Mouse (Mus musculus): ENCODE measurements at regions not wholly inside any gene's neighbourhood (a gene's known extent, or its start where the extent isn't known, plus 50 kb on each side); places are given as distances from the start of the nearest gene placed in this dataset.

DNA sequence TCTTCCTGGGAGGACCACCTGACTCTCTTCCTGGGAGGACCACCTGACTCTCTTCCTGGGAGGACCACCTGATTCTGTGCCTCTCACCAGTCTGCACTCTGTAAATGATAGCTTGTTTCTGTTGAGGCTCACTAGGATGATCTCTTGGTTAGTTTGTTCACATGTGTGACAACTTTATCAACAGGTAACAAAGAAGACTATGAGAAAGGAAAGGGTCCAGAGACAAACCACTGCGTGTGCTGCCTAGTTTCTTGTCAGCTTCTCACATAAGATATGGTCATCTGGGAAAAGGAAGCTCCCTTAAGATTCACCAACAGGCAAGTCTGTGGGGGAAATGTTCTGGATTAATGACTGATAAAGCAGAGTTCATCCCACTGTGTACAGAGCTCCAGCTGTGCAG lies 825.5 kb upstream of the 2610301B20Rik start:
- dilution Hi-C loops (cut with MboI; ENCODE audit: extremely low pct_ligation_motif_present, extremely low pct_unique_long_range_greater_than_20kb, low sequenced_read_pairs) (no loop called here), in situ Hi-C loops (cut with MboI; ENCODE audit: low pct_ligation_motif_present, low pct_unique_long_range_greater_than_20kb, low sequenced_read_pairs) (no loop called here)
- H3K79me2 ChIP-seq (replicated peaks; ENCODE audit: control insufficient read depth, extremely low read depth, insufficient read depth, poor library complexity, severe bottlenecking) = no peaks in the 10 kb centered on the region
- no peaks in the 10 kb centered on the region for H3K36me3 ChIP-seq (replicated peaks in 1 of 2; ENCODE audit: control insufficient read depth in 1 of 2, insufficient read depth in 1 of 2, low read length in 1 of 2)
- H3K4me1 ChIP-seq (ENCODE audit: control insufficient read depth in 1 of 2, insufficient read depth in 2 of 2) = peaks cover 0 to 8% of the 10 kb centered on the region in 2 experiments; a peak in 2 of 4 replicates
- H3K27me3 ChIP-seq (replicated peaks) = no peaks in the 10 kb centered on the region
- H3K9ac ChIP-seq (ENCODE audit: insufficient read depth, low read depth) = no peak overlapping the region
- no peak for TF ChIP-seq E2F4 (IDR thresholded peaks at IDR 0.05; ENCODE audit: insufficient replicate concordance, low read depth, low read length)
- no peak for TF ChIP-seq UBTF (IDR thresholded peaks at IDR 0.05; ENCODE audit: low read depth, low read length)
- no peak for TF ChIP-seq POLR2AphosphoS2 (IDR thresholded peaks at IDR 0.05; ENCODE audit: low read depth, low read length)
- TF ChIP-seq POLR2A (IDR thresholded peaks at IDR 0.05; ENCODE audit: low read depth, low read length) = no peak
- no peak for TF ChIP-seq PAX5 (IDR thresholded peaks at IDR 0.05; ENCODE audit: low read length)
- no peak for TF ChIP-seq MXI1 (IDR thresholded peaks at IDR 0.05; ENCODE audit: low read depth, low read length)
- TF ChIP-seq ZKSCAN1 (IDR thresholded peaks at IDR 0.05; ENCODE audit: borderline replicate concordance, low read depth, low read length) = no peak
- no peak for TF ChIP-seq MAZ (IDR thresholded peaks at IDR 0.05; ENCODE audit: low read depth, low read length)
- TF ChIP-seq JUN (IDR thresholded peaks at IDR 0.05; ENCODE audit: insufficient read depth, low read depth, low read length) = no peak
- no peak for TF ChIP-seq RCOR1 (conservative IDR thresholded peaks at IDR 0.05; ENCODE audit: low read depth, low read length)
- TF ChIP-seq ETS1 (conservative IDR thresholded peaks at IDR 0.05; ENCODE audit: low read depth, low read length) = no peak
- TF ChIP-seq ZC3H11A (IDR thresholded peaks at IDR 0.05; ENCODE audit: low read depth, low read length) = no peak
- TF ChIP-seq ELF1 (IDR thresholded peaks at IDR 0.05; ENCODE audit: low read depth, low read length) = no peak
- TF ChIP-seq IRF4 (IDR thresholded peaks at IDR 0.05; ENCODE audit: low read depth, low read length) = no peak
- TF ChIP-seq MAFK (IDR thresholded peaks at IDR 0.05; ENCODE audit: insufficient replicate concordance, low read length) = no peak
- TF ChIP-seq USF1 (IDR thresholded peaks at IDR 0.05; ENCODE audit: low read depth, low read length) = no peak
- no peak for TF ChIP-seq CHD2 (IDR thresholded peaks at IDR 0.05; ENCODE audit: low read length)
- H3K4me2 ChIP-seq (ENCODE audit: insufficient read depth, low read depth, poor library complexity, severe bottlenecking) = no peak overlapping the region
- H3K9me3 ChIP-seq (replicated peaks; ENCODE audit: low read length) = no peaks in the 10 kb centered on the region
- no peak overlapping the region for H3K4me3 ChIP-seq (replicated peaks in 1 of 3; ENCODE audit: low read depth in 2 of 3, low read length in 2 of 3, poor library complexity in 1 of 3)
- H3K27ac ChIP-seq (ENCODE audit: insufficient read depth, low read depth) = no peak overlapping the region
- DNase-seq (ENCODE audit: extremely low read depth) = no peak

DNA sequence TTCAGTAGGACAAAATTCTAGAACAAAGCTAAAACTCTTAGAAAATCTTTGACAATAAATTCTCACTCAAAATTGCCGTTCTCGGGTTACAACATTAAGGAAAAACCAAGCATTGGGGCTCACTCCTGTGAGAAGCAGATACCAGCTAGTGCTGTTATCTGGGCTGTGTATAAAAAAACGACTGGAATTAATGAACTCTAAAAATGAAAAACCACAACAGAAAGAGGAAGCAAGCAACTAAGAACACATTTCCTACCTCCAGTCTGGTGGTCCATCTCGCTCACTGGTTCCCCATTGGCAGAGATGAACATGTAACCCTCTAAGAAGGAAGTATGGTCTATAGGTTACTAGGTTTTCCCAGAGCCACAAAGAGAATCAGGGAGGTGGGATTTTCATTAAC lies 824.9 kb upstream of the 2610301B20Rik start:
- no peak overlapping the region for H3K27ac ChIP-seq (ENCODE audit: insufficient read depth, low read depth)
- in situ Hi-C loops (cut with MboI; ENCODE audit: low pct_ligation_motif_present, low pct_unique_long_range_greater_than_20kb, low sequenced_read_pairs) (no loop called here), dilution Hi-C loops (cut with MboI; ENCODE audit: extremely low pct_ligation_motif_present, extremely low pct_unique_long_range_greater_than_20kb, low sequenced_read_pairs) (no loop called here)
- H3K79me2 ChIP-seq (replicated peaks; ENCODE audit: control insufficient read depth, extremely low read depth, insufficient read depth, poor library complexity, severe bottlenecking) = no peaks in the 10 kb centered on the region
- no peaks in the 10 kb centered on the region for H3K27me3 ChIP-seq (replicated peaks)
- peak; percentile 24 for DNase-seq (ENCODE audit: extremely low read depth)
- H3K9me3 ChIP-seq (replicated peaks; ENCODE audit: low read length) = no peaks in the 10 kb centered on the region
- no peaks in the 10 kb centered on the region for H3K36me3 ChIP-seq (replicated peaks in 1 of 2; ENCODE audit: control insufficient read depth in 1 of 2, insufficient read depth in 1 of 2, low read length in 1 of 2)
- peaks cover 0 to 8% of the 10 kb centered on the region in 2 experiments; a peak in 2 of 4 replicates for H3K4me1 ChIP-seq (ENCODE audit: control insufficient read depth in 1 of 2, insufficient read depth in 2 of 2)
- no peak overlapping the region for H3K9ac ChIP-seq (ENCODE audit: insufficient read depth, low read depth)
- H3K4me3 ChIP-seq (replicated peaks in 1 of 3; ENCODE audit: low read depth in 2 of 3, low read length in 2 of 3, poor library complexity in 1 of 3) = no peak overlapping the region
- H3K4me2 ChIP-seq (ENCODE audit: insufficient read depth, low read depth, poor library complexity, severe bottlenecking) = no peak overlapping the region
- no peak for TF ChIP-seq ELF1 (IDR thresholded peaks at IDR 0.05; ENCODE audit: low read depth, low read length)
- TF ChIP-seq NELFE (IDR thresholded peaks at IDR 0.05; ENCODE audit: low read depth, low read length) = no peak
- no peak for TF ChIP-seq MAFK (IDR thresholded peaks at IDR 0.05; ENCODE audit: insufficient replicate concordance, low read length)
